Mouse (Mus musculus): ENCODE measurements around the gene Farsa.

Farsa gene

DNA sequence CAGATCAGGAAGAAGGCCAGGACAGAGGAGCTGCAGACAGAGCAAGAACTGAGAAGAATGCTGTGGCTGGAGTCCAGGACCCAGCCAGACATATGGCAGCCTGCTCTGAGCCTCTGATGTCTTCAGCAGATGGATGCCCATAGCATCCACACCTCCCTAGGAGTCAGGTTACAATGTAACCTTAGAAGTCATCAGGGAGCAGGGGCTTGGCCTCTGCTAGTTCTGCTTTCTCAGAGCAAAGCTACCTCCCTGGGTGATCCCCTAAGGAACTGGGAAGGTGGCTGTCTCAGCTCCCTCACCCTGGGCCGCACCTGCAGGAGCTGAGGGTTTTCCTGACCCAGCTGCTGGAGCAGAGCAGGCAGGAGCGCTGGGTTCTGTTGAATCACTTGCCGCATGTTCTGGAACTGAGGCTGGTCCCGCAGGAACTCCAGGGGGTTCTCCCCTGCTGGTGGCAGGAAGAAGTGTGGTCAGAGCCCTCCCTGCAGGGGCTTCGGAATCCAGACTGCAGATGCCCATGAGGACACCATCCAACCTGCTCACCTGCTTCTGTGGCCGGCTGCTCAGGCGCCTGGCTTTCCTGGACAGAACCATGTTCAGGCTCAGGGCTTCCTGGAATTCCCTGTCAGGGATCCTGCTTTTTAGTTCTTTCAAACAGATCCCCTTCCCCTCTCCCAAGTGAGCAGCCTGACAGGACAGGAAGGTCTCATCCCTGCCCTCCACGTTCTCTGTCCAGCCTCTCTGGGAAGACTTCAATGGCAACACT, 19.5 kb upstream of the Farsa start:
- no peak for DNase-seq

- DNase-seq, result no peak
These were observed 18.8 kb upstream of the Farsa start for GRCm38 (mm10) chr8:84837912-84838470.

GRCm38 (mm10) chr8:84838513-84838912, 18.3 kb upstream of the Farsa start:
- DNase-seq, result no peak

DNA sequence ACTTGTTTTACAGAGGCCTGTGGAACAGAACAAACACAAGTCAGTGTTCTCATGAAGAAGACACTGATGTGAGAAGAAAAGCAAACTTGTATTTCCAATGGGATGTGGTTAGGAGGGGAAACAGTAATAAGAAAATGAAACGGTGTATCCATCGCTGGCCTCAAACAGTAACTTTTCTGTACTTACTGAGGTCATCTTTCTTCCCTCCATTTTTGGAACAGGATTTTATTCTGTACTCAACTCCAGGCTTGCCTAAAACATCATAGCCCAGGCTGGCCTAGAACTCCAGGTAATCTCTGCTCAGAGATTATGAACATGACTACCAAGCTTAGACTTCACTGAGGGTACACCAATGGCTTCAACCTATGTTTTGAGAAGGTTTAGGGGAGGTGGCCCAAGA, 17.4 kb upstream of the Farsa start:
- no peak for DNase-seq

- no peak for DNase-seq
These were observed 16.9 kb upstream of the Farsa start for GRCm38 (mm10) chr8:84839875-84840247.

DNA sequence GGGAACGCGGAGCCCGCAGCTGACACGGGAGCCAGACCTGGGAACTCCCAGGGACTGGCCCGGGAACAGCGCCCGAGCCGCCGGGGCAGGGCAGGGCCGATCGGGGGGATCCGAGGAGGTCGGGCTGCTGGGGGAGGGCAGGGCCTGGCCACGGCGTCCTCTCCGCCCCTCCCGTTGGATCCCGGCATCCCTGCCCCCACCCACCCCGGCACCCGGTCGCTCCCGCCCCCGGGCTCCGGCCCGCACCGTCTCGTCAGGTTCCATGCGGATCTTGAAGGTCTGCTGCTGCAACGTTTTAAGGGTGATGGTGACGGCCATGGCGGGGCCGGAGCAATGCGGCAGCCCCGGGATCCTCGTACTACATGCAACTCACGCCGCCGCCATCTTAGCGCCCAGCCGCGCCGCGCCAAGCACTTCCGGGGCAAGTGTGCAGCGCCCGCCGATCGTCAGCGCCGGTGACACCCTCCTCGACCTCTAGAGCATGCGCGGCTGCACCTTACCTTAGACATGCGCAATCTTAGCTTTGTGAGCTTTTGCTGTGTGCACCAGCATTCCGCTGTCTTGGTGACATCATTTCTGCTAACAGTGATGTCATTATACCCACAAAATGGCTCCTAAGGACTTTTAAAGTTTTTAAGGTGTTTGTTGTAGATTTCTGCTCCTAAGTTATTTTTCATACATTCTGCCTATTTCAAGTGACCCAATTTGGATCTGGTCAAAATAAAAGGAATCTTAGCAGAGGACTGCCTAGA, 16.4 kb upstream of the Farsa start, which contains the start of gene Rad23a:
Gene Rad23a (minus strand): TSS at position 418 of the 752 bp plus-strand sequence.
- DNase-seq, result peak; percentile 92

DNA sequence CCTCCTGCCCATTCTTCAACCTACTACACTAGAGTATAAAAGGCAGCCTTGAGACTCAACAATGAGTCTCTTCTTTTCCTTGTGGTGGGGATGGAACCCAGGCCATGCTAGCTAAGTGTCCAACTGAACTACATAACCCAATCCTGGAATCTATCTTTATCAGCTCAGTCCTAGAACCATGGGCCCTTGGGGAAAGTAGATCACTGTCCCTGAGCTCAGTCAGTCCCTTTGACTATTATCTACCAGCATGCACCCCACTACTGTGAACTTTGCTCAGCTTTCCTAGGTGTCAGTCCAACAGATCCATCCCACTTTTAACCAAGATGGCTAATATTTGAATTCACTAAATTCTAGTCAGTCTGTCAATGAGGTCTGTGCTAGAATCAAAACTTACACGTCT, 15.3 kb upstream of the Farsa start:
- DNase-seq, result no peak

- DNase-seq, result no peak
These were observed 12.3 kb upstream of the Farsa start for GRCm38 (mm10) chr8:84844397-84845070.

DNA sequence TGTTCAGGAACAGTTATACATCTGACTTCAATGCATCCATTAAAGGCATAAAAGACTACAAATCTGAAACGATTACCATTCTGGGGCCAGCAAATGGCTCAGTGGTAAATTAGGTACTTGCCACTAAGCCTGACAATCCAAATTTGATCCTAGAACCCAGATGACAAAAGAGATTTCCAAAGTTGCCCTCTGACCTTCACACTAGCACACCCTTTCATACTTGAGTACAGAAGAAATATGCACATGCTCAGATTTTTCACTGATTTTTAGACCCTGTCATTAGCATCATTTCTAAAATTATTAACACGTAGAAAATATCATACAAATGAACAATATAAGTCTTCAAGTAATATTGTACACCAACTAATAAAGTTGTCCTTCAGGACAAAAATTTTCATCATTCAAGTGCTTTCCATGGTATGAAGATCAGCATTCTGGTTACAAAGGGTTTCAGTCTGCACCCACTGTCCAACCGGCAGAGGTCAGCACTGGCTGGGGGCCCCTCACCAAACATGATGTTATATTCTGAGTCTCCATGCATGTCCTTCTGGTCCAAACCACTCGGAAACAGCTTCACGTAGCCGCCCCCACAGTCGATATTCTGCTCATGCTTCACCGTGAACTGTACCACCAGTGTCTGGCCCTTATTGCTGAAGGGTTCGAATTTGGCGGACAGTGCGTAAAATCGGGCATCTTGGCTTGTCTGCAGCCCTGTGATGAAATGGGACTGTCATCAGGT, 11.3 kb upstream of the Farsa start:
- no peak for DNase-seq

- DNase-seq, result no peak
These were observed 10.6 kb upstream of the Farsa start for GRCm38 (mm10) chr8:84846094-84846721.

GRCm38 (mm10) chr8:84846722-84847572, 9.8 kb upstream of the Farsa start, which contains the start of gene Calr:
Calr (minus strand) TSS chr8:84846934.
- DNase-seq, result peak; percentile 99

DNA sequence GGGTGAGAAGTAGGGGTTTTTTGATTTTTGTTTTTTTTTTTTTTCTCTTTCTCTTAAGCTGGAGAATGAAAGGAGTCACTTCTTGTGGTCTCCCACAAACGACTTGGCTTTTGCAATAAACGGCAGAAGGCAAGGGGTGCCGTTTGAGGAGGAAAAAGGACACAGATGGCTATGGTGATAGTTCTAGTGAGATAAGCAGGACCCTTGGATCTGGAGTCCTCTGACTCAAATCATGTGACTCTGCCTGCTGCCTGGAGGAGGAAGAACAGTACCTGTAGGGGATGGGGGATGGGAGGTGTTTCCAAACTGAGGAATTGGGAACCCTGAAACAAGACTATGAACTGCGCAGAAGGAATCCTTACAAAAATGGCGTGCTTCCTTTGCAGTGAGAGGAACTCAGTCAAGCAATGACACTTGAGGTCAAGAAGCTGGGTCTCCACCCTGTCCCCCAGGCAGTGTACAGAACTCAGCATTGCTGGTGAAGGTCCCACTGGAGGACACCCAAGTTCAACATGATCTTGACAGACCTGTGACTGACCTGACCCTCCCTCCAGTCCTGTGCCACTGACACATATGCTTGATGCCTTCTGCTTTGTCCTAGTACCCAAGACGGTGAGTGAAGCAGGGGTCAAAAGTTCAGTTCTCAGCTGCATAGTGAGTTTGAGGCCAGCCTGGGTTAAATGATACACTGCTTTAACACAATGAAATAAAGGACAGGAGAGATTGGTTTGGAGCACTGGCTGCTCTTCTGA, 8.9 kb upstream of the Farsa start:
- no peak for DNase-seq

DNA sequence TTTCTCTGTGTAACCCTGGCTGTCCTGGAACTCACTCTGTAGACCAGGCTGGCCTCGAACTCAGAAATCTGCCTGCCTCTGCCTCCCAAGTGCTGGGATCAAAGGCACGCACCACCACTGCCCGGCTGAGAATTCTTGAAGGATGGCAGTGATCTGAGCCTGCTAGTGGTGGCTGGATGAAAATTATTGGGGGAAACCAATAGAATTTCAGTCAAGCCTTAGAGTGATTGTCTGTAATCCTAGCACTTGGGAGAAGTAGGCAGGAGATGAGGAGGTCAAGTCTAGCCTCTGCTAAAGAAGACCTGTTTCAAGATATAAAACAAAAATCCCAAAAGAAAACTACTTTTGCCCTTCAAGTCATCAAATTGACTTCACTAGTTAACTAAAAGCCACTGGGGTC, 355 bp upstream of the Farsa start:
- no peak for DNase-seq

- peak; percentile 43 for DNase-seq
These were observed 14.9 kb downstream of the Farsa start, which contains the start of gene Syce2 for GRCm38 (mm10) chr8:84871376-84872308. Syce2 (plus strand) TSS chr8:84872111.

DNA sequence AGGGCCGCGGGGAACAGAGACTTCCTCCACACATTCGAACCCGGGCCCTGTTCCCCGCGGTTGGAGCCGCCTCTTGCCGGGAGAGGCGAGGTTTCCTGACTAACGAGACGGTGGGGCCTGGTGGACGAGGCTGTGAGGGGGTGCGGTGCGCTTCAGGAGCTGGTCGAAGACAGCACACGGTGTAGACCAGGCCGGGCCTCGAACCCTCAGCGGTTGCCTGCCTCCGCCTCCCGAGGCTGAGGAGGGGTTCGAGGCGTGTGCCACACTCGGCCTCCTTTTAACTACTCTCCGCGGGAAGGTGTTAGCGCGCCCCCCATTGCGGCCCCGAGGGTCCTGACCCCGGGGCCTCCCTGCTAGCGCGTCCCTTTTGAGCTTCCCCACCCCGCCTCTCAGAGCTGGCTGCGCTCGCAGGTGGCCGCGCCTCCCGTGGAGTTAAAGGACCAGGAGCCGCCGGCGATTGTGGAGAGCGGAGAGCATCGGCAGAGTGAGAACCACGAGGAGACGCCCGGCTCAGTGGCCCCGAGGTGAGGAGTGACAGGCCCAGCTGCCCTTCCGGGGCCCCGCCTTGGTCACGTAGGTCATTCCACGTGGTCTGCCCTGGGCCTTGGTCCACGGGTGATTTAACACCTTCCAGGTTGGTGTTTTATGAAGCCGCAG, 15.6 kb downstream of the Farsa start:
- no peak for DNase-seq

DNA sequence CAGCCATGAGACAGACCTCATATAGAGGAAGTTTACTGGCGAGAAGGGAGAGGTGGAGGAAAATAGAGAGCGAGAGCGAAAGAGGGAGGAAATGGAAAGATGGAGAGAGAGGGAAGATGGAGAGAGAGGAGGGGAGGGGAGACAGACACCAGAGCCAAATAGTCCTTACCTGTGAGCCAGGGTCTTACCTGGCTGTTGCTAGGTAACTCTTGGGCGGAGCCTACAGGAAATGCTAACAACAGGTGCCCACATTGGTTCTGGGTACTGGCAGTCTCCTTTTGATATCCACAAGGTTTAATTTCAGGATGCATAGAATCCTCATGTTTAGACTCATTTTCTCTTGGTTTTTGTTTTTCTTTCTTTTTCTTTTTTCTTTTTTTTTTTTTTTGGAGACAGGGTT, 16.2 kb downstream of the Farsa start:
- no peak for DNase-seq

DNA sequence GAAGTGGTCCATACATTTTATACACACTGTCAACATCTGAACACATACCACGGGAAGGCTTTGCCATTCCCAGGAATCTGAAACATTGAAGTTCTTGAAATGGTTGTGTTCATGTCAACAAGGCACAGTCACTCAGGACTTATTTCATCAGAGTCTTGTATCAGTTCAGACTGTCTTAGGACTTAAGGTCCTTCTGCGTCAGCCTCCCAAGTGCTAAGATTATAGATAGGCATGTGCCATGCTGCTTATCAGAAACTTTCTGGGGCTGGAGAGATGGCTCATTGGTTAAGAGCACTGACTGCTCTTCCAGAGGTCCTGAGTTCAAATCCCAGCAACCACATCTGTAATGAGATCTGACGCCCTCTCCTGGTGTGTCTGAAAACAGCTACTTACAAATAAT, 17.6 kb downstream of the Farsa start:
- no peak for DNase-seq

DNA sequence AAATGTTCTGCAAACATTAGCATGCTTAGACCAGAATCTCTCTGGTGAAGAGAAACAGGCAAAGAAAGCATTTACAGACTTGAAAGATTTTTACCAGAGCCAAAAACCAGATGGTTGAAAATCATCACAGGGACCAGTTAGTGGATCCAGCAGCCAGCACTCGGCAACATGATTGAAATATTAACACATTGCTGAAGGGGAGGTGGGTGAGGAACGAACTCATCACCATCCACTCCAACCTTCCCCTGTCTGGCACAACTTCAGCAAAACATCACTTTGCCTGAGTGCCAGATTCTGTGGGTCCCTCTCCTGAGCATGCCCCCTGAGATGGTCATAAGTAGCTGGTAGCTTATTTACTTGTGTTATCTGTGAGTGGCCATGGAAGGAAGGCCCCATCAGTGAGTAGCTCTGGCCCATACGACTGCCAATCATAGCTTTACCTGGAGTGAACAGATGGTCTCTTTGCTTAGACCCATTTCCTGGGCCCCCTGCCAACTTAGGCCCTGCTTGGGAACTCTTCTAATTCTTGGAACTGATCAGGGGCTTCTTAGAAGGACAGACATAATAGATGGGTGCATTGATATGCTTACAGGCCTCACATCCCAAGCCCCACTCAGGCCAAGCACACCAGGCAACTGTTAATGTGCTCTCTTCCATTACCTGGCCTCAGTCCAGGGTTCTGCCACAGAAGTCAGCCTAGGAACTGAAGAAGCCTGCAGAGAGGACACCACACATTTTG, 20.7 kb downstream of the Farsa start:
- DNase-seq, result no peak

All from right cerebral cortex, postnatal 25 days (tissue).